Mouse (Mus musculus) hematopoietic stem cell, adult 5-6 weeks (primary cell): Measurements from ENCODE around the gene Hoxa7. TPM values are rescaled to one million over a fixed set of nuclear protein-coding genes. Genes with fewer than 3 reads are reported as not detected.
A peak's percentile ranks its signal among the peaks of the same experiment; 100 is the strongest.

Experiments used
- ATAC-seq, 2 experiments: fragments of 125-278 bp in 1 of 2; replicated peaks in 1 of 2; 2 replicates each; pipeline ENCODE4 v1.8.0; 2016 to 2017; ENCODE audit warnings: inconsistent platforms in 2 of 2, mild to moderate bottlenecking in 2 of 2, moderate number of reproducible peaks in 2 of 2, low read depth in 1 of 2, moderate TSS enrichment in 1 of 2; ENCODE audit not compliant: low FRiP score in 2 of 2, poor library complexity in 2 of 2, severe bottlenecking in 2 of 2, insufficient read depth in 1 of 2, low TSS enrichment in 1 of 2
- total RNA-seq: library from RNA; stranded (forward); fragments of 172-1452, 232-1000 nt; gene quantifications from 2 replicates; pipeline ENCODE4 v1.2.3, GENCODE M21; 2017

Hoxa7 gene
- total RNA-seq, 1 experiment from 2014 or later = 15.6 TPM

DNA sequence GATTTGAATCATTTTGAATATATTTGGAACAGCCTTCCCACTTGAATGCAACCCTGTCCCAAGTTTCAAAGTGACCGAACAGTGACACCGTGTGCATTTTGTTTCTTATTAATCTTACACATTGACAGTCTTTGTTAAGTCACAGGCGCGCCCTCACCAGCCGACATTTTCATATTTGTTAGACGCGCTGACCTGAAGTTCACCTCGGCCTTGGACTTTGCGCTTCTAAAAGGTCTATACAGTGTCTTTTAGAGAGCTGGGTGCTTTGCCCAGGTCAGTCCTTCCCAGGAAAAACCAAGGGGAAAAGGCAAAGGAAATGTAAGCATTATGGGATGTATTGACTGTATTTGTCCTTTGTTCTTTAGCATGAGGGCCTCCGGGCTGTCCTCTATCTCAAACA, 27.0 kb downstream of the Hoxa7 start:
- no peak for ATAC-seq

DNA sequence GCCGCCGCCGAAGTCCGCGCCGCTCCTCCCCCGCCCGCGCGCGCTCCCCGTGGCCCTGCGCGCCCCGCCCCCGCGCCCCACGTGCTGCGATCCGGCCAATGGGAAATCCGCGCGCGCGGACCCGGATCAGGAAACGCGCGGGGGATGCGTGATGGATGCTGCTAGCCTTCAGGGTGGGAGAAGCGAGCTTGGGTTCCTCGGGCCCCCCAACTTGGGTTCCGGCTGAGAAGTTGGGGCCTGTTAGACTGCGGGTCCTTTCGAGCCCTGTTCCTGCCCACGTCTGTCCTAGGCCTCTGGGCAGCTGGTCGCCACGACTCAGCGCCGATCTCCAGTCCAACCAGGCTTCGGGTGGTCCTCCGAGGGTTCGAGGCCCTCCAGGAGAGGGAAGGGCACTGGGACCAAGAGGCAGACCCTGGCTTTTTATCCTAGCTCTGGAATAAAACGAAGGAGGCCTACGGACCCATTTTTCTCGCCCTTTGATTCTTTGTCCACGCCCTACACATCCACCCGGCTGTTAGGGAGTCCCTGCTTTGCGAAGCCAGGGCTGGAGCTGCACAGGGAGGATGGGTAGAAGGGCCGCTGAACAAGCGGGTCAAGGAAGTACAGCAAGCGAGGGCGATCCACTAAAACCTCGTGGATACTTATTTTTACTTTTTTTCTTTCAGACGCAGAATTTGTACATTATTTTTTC, 29.6 kb downstream of the Hoxa7 start:
- ATAC-seq = peak; percentile 46 to 87

DNA sequence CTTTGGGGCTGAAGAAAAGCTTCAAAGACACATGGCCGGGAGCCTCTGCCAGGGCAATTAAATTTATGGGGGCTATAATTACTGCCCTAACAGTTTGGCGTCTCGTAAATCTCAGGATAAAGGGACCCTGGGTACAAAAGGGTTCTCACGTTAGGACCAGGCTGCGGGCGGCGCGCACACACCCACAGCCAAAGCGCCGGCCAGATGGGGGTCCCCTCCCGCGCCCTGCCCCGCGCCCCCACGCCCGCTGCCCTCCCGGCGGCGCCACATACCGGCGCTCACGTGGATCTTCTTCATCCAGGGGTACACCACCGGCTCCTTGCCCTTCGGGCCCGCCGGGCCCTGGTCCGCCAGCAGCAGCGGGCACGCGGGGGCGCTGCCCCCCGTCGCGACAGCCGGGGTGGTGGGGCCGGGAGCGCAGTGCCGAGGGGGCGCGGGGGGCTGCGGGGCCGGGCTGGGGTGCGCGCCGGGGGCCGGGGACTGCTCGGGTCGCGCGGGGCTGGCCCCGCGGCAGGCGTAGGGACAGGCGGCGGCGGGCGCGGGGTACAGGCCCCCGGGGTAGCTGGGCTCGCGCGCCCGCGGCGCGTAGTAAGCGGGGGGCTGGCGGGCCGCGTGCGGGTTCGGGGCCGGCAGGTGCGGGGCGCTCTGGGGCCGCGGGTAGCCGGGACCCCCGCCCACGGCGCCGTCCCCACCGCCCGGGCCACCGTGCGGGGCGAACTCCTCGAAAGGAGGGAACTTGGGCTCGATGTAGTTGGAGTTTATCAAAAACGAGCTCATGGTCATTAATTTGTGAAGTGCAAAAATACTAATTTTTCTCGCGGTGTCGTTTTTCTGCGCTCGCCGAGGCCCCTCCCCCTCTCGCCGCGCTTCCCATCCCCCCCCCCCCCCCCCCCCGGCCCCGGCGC, 30.5 kb downstream of the Hoxa7 start, which contains the start of gene Hoxa4:
Gene Hoxa4, minus strand, starts transcription at position 848 of the 905 bp plus-strand sequence.
- ATAC-seq = no peak

DNA sequence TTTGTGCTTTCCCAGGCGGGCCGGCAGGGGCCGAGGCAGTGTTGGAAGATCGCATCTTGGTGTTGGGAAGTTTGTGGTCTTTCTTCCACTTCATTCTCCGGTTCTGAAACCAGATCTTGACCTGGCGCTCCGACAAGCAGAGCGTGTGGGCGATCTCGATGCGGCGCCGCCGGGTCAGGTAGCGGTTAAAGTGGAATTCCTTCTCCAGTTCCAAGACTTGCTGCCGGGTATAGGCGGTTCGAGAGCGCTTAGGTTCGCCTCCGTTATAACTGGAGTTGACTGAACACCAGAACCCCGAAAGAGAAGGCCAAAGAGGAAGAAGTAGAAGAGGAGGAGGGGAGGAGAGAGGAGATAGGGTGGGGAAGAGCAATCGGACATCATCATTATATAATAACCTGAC, 31.2 kb downstream of the Hoxa7 start:
- no peak for ATAC-seq

DNA sequence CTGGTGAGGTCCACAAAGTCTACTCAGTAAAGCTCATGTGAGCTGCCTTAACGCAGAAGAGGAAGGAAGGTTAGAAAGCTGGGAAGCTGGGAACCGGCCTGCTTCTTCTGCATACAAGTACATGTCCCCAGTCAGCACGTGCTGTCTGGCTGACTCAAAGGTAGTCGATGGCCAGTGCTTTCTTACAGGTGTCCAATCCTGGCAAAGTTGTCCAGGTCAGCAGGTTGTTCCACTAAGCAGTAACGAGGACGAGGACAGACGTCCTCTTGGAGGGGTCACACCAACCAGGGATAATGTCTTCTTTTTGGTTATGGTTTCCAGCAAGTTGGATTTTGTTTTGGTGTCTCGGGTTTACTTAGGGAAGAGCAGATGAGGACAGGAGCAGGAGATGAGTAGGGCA, 31.7 kb downstream of the Hoxa7 start:
- no peak for ATAC-seq

DNA sequence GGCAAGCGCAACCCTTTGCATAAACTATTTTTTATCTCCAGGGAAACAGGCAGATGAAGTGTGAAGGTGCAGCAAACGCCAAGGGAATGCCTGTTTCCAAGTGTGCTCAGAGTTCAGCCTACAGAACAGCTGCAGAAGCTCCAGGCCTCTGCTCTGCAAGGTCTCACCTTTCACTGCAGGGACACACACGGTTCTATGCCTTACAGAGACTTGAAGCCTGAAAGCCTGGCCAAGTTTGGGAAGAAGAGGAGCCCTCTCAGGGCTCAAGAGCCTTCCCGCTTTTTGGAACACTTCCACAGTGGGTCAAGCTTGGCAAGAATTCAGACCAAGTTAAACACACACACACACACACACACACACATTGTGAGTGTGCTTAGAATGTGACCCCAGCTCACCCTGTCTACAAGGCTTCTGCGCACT, 32.5 kb downstream of the Hoxa7 start:
- no peak for ATAC-seq

DNA sequence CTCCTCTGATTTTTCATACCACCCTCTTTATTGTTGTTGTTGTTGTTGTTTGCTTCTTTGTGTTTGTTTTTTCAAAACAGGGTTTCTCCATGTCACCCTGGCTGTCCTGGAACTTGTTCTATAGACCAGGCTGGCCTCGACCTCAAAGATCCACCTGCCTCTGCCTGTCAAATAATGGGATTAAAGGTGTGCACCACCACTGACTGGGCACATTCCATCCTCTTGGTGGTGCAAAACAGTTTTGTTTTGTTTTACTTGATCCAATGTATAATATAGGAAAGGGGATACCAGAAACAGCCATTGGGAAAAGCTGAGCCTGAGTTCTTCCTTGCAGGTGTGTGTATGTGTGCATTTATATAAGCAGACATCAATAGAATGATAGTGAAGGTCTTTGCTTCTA, 35.2 kb downstream of the Hoxa7 start:
- ATAC-seq = no peak

DNA sequence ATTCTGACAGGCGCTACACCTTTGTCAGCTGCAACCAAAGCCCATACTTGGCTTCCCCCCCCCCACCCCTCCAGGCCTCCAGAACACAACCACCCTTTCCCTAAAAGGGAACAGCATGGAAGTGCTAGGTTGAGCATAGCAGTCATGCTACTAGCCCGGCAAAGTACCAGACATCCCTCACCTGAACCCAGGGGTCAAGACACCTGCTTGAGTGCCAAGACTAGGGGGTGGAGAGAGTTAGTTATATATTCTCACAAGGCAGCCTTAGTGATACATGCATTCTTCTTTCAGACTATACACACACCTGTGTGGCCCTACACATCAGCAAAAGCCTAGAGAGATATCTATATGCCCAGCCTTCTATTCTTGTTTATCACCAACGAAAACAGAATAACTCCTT, 35.8 kb downstream of the Hoxa7 start:
- no peak for ATAC-seq

DNA sequence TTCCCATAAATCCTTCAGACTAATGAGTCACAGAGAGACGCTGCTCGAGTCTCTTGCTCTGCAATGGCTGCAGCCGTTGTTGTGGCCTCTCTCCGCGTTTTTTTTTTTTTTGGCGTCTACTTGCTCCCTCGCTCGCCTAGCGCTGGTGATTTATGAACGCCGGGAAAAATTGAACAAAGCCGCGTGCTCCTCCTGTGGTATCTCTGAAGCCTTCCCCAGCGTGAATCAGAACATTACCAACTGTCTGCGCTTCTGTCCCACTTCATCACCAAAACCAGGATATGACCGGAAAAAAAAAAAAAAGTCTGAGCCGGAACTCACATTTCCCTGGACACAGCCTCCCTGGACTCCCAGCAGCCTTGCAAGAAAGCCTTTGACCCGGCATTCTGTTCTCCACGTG, 36.4 kb downstream of the Hoxa7 start:
- no peak for ATAC-seq

DNA sequence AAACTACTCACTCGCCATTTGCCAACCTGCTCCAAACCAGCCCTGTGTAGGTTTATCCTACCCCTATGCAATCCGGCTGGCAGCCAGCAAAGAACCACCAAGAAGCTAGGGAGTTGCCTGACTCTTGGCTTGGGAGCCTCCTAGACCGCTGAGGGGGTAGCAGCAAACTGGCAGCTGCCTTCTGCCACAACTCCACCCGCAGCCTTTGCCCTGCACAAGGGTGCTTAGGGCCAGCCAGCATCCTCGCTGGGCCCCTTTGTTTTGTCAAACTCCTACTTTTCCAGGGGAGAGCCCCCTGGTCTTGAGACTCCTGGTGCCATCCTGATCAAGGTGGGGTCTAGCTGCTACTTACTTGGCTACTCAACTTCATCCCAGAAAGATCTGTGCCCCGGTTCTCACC, 37.0 kb downstream of the Hoxa7 start:
- ATAC-seq = no peak

DNA sequence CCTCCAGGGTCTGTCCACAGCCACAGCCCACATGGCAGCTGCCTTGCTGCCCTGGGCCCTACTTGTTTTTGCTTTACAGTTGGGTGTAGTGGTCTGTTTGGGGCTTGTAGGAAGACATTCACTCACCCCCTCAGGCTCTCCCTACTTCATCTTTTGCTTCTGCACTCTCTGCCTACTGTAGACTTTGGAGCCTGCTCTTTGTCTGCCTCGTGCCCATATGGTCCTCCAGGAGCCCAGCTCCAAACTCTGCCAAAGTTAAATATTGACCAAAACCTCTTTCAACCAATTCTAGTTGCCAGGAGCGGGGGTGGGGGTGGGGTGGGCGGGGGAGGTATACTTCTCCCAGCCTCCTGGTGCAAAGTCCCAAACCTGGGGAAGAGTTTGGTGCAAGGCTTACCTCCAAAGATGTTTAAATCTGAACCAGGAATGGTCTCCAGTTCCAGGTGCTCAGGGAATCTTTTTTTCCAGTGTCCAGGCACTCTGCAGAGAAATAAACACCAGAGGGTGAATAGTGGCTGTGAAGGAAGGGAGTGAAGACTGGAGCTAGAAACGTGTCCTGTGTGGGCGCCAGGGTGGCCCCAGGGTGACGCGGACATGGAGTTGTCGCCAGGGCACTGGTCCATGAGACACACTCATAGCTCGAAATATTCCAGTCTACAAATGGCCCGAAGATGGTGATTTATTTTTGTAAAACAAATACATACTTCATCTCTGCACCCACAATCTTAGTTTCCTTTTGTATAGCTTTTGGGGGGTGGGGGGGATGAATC, 38.2 kb downstream of the Hoxa7 start:
- no peak for ATAC-seq

DNA sequence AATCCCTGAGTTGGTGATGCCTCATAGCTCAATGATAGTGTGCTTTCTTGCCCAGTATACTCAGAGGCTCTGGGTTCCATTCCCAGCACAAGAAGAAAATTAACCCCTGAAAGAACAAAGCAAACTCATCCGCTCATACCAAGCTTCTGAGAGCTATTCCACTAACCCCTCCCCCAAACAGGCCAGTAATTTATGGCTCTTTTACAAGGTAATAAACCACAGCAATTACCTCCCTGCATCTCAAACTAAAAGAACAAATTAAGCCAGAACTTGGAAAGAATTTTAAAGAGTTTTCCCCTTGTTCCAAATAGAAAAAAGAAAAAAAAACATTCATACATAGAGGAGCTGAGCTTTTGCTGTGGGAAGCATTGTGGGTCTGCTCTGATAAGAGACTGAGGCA, 38.9 kb downstream of the Hoxa7 start:
- ATAC-seq = no peak

DNA sequence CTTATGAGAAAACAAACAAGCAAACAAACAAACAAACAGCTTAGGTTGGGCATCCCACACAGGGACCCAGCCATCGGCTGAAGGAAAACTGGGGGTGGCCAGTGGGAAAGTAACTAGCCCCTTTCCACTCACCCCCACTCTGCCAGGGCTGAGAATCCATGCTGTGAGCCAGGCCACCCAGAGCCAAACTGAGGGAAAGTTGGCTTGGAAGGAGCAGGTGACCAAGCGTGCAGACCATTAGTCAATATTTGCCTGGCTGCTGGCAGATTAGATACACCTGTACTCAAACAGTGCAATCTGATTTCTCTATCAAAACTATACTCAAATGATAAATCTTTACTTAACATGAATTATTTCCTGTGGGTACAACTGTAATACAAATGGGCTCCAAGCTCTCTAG, 39.6 kb downstream of the Hoxa7 start:
- no peak for ATAC-seq

DNA sequence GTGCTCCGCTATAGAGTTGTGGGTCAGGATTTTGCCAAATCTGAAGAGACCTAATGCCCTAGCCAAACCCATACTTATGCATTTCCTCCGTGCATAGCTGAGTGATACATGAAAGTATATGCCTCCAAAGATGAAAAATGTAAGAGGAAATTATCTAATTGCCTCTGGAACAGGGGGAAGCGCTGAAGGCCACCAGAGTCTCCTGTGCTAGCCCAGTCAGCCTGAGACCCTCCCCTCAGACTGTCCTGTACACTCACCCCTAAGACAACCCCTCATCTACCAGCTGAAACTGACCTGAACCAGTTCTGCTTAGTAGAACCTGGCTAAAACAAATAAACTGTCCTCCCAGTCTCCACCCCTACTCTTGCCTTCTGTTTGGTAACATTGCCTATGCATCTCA, 40.9 kb downstream of the Hoxa7 start:
- ATAC-seq = no peak

DNA sequence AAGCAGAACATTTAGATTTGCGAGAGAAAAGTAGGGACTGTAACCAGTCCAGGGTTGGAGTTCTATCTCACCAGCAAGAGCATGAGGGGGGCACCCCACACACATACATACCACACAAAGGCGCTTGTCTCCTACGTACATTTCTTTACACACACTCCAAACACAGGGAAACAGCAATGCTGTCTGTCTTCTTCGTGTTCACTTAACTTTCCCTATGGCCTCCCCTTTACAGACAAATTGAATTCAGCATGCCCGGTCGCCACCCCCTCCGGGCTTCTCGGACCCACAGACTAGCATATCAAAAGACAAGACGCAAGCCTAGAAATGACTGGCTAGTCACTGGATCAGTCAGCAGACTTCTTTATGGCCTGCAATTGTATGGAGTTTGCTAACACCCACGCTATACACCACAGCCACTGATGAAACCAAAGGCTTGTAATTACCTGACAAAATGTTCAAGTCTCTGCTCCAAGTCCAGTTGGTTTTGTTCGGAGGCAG, 41.4 kb downstream of the Hoxa7 start:
- no peak for ATAC-seq

DNA sequence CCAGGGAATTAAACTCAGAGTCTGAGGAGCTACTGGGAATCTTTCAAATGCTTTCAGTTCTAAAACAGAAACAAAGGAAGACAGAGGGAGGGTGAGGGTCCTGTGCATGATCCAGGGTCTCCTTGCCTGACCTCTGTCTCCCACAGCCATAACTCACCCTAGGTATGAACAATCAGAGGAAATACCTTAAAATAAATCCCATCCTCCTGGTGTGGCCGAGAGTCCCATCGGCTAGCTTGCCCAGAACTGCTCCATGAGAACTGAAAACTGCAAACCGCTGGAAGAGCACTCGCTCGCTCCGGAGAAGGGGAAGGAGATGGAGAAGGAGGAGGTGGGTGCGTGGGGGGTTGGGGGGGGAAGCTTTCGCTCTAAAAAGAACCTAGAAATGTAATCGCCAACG, 42.0 kb downstream of the Hoxa7 start:
- no peak for ATAC-seq

DNA sequence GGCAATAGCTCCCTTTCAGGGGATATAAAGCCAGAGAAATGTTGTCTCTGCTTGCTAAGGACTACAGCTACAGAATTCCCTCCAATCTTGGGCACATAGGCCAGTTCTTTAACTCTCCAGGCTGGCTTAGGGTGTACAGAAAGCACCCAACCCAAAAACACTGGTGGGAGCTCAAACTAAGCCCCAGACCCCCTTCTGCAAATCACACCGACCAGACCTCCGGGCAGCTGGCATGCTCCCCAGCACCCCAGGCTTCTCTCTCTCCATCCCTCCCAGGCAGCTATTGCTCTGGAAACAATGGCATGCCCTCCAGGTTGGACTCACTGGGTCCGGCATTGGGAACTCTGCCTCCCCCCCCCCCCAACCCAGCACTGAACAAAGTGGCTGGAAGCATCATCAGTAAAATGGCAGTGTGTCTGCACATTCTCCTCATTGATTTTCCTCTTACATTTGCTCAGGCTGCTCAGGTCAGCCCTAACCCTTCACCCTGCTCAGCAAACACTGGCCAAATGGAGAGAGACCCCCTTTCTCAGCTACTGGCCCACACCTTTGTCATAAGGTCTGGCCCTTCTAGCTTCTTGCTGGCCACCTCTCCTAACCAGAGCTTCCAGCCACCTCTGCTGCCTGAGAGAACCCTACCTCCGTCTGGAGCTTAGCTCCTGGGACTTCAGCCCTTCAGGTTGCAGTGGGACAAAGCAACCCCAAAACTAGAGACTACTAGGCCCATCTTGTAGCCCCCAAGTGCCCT, 42.6 kb downstream of the Hoxa7 start:
- no peak for ATAC-seq
